Mouse (Mus musculus) midbrain, embryonic 12.5 days (tissue): ENCODE data around the gene Vgll4. TPM values are rescaled to one million over a fixed set of nuclear protein-coding genes. Genes with fewer than 3 reads are reported as not detected.
A peak's percentile ranks its signal among the peaks of the same experiment; 100 is the strongest.

Source experiments
- ATAC-seq: fragments of 200-750 bp; cut with Nextera tagmentation; 2 replicates; pipeline ENCODE4 v1.8.0; 2017; ENCODE audit warnings: low read depth, moderate TSS enrichment, moderate library complexity; ENCODE audit not compliant: low FRiP score
- H3K27ac ChIP-seq: fragments of 300-500 bp; sonication (generic); replicated peaks from 2 replicates; pipeline ENCODE4 v1.5.1; 2016; ENCODE audit warnings: mild to moderate bottlenecking
- H3K27me3 ChIP-seq: fragments of 300-500 bp; sonication (generic); 2 replicates; pipeline ENCODE4 v1.6.1; 2016; ENCODE audit warnings: mild to moderate bottlenecking
- H3K36me3 ChIP-seq: fragments of 300-500 bp; sonication (generic); 2 replicates; pipeline ENCODE4 v1.6.1; 2016
- H3K4me1 ChIP-seq: fragments of 300-500 bp; sonication (generic); 2 replicates; pipeline ENCODE4 v1.6.1; 2016
- H3K4me2 ChIP-seq: fragments of 300-500 bp; sonication (generic); replicated peaks from 2 replicates; pipeline ENCODE4 v1.6.1; 2016; ENCODE audit warnings: mild to moderate bottlenecking, moderate library complexity
- H3K4me3 ChIP-seq: fragments of 300-500 bp; sonication (generic); 2 replicates; pipeline ENCODE4 v1.5.1; 2016; ENCODE audit warnings: mild to moderate bottlenecking
- H3K9ac ChIP-seq: fragments of 300-500 bp; sonication (generic); replicated peaks from 2 replicates; pipeline ENCODE4 v1.6.1; 2016; ENCODE audit warnings: mild to moderate bottlenecking, moderate library complexity
- H3K9me3 ChIP-seq: fragments of 300-500 bp; sonication (generic); 2 replicates; pipeline ENCODE4 v1.6.1; 2016; ENCODE audit warnings: mild to moderate bottlenecking
- WGBS: fragments of 180-500 bp; shearing (Covaris S2); methylation state at CpG from one replicate; pipeline ENCODE4 v1.1.7; 2016; 5-methylcytosine and 5-hydroxymethylcytosine counted together
- polyA plus RNA-seq: library from polyadenylated mRNA; unstranded; fragments of >200 nt; fragmentation: Nextera tagmentation; extraction: Ambion mirVana; gene quantifications from 2 replicates; pipeline ENCODE4 v1.2.1, GENCODE M21; 2016

Vgll4 gene
- polyA plus RNA-seq, 1 experiment from 2014 or later: 85.6 TPM

DNA sequence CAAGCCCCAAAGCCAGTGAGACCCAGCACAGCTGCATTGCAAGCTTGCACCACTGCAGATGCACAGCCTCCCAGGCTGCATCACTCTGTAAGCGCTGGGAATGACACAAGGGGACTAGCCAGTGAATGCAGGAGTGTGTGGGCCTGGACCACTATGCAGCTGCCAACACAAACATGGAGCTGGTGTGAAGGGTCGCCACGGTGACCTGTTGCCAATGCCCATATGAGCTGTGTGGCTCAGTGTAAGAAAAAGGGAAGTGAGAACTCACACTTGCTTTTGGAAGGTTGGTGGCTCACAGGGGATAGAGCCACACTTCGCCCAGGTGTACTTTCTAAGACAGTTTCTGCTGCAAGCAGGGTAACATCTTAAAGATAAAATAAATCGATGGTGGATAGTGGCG is 83.8 kb downstream of the Vgll4 start:
- ATAC-seq: no peak
- no peaks in the 10 kb centered on the region for H3K9me3 ChIP-seq
- H3K9ac ChIP-seq: no peak overlapping the region
- H3K4me2 ChIP-seq: no peak overlapping the region
- H3K27me3 ChIP-seq: no peaks in the 10 kb centered on the region
- no peak overlapping the region for H3K4me3 ChIP-seq
- WGBS: 93% methylated on average over 6 of the region's 6 CpGs
- no peak overlapping the region; the same call in 1 of the 2 replicates for H3K27ac ChIP-seq
- peaks cover 74% of the 10 kb centered on the region for H3K4me1 ChIP-seq
- peaks cover 23% of the 10 kb centered on the region for H3K36me3 ChIP-seq

DNA sequence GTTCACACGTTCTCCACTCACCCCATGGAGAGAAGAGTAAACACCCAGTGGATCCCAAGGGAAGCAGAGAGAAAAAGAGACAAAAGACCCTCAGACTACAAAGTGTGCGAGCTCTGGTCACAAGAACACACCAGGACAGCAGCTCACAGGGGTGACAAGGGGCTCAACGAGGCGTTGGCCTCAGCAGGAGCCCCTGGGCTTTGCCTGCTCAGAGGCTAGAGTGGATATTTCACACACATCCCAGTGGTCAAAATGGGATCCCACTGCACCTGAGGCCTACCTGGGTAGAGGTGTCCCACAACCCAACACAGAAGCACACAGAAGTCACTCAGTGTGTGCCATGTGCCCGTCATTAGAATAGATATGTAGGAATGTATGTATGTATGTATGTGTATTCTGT is 84.7 kb downstream of the Vgll4 start:
- H3K36me3 ChIP-seq: peaks cover 23% of the 10 kb centered on the region
- H3K4me2 ChIP-seq: no peak overlapping the region
- H3K27ac ChIP-seq: 0 out of 2 replicates have a peak overlapping the region, but pooled peaks have one; percentile 93
- peaks cover 74% of the 10 kb centered on the region for H3K4me1 ChIP-seq
- no peak overlapping the region for H3K4me3 ChIP-seq
- no peaks in the 10 kb centered on the region for H3K27me3 ChIP-seq
- ATAC-seq: no peak
- H3K9me3 ChIP-seq: no peaks in the 10 kb centered on the region
- WGBS: 78% methylated on average over 5 of the region's 5 CpGs
- H3K9ac ChIP-seq: no peak overlapping the region

DNA sequence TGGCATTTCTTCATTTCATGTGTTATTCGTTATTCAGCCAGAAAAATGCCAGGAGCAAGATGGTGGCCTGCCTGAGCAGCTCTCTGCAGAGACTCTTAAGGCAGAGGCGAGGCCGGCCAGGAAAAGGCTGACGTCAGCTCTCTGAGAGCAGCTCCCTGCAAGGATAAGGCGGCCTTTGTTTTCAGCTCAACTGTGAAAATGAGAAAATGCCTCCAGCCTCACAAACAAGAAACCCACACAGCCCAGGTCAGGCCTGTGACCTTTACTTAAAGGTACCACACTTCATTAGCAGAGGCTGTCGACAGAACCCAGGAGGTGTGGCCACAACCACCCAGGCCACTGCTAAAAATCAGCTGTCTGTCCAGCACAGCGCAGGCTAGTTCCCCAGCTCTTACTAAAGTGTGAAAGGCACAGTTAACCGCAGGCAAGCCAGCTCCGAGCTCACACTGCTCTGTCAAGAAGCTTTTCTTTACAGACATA is 86.5 kb downstream of the Vgll4 start:
- ATAC-seq: peak; percentile 88
- WGBS: under 1% methylated on average over 9 of the region's 9 CpGs
- 0 out of 2 replicates have a peak overlapping the region, but pooled peaks have one; percentile 21 for H3K9ac ChIP-seq
- no peaks in the 10 kb centered on the region for H3K9me3 ChIP-seq
- H3K36me3 ChIP-seq: peaks cover 20% of the 10 kb centered on the region
- H3K4me3 ChIP-seq: no peak overlapping the region
- H3K27ac ChIP-seq: peak overlapping the region; percentile 93
- peaks cover 77% of the 10 kb centered on the region for H3K4me1 ChIP-seq
- no peaks in the 10 kb centered on the region for H3K27me3 ChIP-seq
- peak overlapping the region; percentile 35 for H3K4me2 ChIP-seq

DNA sequence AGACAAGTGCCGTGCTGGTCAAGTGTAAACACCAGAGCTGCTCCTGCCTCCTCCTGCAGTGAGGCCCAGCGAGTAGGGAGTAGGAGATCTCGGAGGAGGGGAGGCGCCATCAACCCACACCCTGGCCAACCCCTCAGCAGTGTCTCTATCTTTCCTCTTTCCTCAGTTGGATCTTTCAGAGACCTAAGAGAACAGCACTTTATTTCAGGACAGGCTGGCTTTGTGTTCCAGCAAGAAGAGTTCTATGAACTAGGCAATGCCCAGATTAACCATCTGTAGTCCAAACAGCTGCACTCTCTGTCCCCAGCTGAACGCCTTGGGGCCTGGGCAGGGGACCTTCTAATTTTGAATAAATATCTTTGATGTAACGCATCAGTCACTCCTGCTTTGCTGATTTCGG is 87.1 kb downstream of the Vgll4 start:
- peak; percentile 35 for ATAC-seq
- Histone ChIP-seq H3K9ac (peak overlapping the region; percentile 21), H3K36me3 (peaks cover 18% of the 10 kb centered on the region), H3K27me3 (no peaks in the 10 kb centered on the region), H3K27ac (peak overlapping the region; percentile 93), H3K4me1 (peaks cover 79% of the 10 kb centered on the region), H3K4me3 (no peak overlapping the region), H3K4me2 (peak overlapping the region; percentile 35), H3K9me3 (no peaks in the 10 kb centered on the region)
- WGBS: 9% methylated on average over 7 of the region's 7 CpGs

DNA sequence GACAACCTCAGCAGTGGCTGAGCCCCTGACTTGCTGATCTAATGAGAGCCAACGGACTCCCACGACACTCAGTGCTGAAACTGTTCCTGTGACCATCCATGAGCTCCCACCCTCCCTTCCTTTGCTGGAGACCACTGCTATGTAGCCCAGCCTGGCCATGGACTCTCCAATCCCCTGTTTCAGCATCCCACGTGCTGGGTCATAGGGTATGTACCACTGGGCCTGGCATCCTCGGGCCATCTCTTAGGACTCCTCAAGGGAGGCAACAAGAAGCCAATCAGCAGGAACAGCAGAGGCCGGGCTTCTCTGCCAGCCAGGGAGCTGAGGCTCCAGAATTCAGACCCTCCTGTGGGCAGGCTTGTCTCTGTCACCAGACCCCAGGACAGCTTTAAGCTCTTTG is 87.6 kb downstream of the Vgll4 start:
- Histone ChIP-seq H3K9ac (peak overlapping the region; percentile 21), H3K36me3 (peaks cover 18% of the 10 kb centered on the region), H3K4me2 (peak overlapping the region; percentile 35), H3K4me3 (no peak overlapping the region), H3K27me3 (no peaks in the 10 kb centered on the region), H3K4me1 (peaks cover 81% of the 10 kb centered on the region), H3K27ac (peak overlapping the region; percentile 93), H3K9me3 (no peaks in the 10 kb centered on the region)
- 35% methylated on average over 5 of the region's 5 CpGs for WGBS
- ATAC-seq: no peak

DNA sequence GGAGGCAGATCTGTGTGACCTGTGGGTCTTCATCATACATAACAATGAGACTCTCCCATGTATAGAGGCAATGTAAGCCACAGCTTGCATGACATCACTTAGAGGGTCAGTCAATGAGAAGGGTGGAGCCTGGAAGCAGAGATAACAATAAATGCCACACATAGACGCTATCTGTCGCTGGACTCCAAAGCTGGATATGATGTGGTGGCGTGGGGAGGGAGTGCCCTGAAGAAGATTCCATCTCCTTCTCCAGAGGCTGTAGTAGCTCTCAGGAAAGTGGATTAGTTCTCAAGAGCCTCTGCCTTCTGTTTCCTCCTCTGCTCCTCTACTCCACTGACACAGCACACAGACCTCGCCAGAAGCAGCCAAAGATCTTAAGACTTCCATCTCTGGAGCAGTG is 89.0 kb downstream of the Vgll4 start:
- Histone ChIP-seq H3K4me2 (no peak overlapping the region), H3K27ac (peak overlapping the region; percentile 27), H3K36me3 (peaks cover 14% of the 10 kb centered on the region), H3K9me3 (no peaks in the 10 kb centered on the region), H3K4me1 (peaks cover 87% of the 10 kb centered on the region), H3K4me3 (no peak overlapping the region), H3K27me3 (no peaks in the 10 kb centered on the region), H3K9ac (no peak overlapping the region)
- WGBS: 78% methylated on average over 4 of the region's 4 CpGs
- no peak for ATAC-seq

DNA sequence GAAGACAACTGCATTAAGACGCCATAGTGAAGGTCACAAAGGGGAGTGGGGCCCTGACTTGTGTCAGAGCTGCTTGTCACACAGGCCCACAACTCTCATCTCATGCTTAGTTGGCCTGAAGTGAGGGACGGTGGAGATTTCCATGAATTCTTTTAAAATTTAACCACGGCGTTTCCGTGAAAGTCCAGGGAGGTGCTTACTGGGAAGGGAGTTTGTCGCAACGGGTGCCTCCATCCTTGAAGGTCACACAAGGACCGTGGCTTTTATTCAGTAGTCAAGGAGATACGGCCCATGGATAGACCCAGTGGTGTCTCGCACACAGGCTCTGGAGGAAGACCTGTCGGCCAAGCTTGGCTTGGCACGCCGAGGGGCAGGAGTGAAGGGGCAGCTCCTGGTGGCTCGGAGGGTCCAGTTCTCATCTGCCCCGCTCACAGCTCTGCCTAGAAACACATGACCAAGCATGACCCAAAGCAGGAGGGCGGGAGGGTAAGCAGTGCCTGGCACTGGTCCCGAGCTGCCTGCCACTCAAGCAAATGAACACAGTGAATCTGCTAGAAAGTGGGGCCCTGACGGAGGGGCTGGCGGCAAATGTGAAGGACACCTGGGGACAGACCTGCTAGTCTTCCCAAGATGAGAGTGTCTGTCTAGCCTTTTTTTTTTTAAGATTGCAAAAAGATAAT is 90.8 kb downstream of the Vgll4 start:
- 86% methylated on average over 19 of the region's 19 CpGs for whole genome bisulfite sequencing
- 0 out of 2 replicates have a peak overlapping the region, but pooled peaks have one; percentile 1 for H3K27ac ChIP-seq
- no peak for ATAC-seq
- no peaks in the 10 kb centered on the region for H3K27me3 ChIP-seq
- H3K4me3 ChIP-seq: no peak overlapping the region
- H3K4me2 ChIP-seq: no peak overlapping the region
- peaks cover 98% of the 10 kb centered on the region for H3K4me1 ChIP-seq
- peaks cover under 1% of the 10 kb centered on the region; the same call in 1 of the 2 replicates for H3K36me3 ChIP-seq
- H3K9ac ChIP-seq: 0 out of 2 replicates have a peak overlapping the region, but pooled peaks have one; percentile 2
- H3K9me3 ChIP-seq: no peaks in the 10 kb centered on the region

DNA sequence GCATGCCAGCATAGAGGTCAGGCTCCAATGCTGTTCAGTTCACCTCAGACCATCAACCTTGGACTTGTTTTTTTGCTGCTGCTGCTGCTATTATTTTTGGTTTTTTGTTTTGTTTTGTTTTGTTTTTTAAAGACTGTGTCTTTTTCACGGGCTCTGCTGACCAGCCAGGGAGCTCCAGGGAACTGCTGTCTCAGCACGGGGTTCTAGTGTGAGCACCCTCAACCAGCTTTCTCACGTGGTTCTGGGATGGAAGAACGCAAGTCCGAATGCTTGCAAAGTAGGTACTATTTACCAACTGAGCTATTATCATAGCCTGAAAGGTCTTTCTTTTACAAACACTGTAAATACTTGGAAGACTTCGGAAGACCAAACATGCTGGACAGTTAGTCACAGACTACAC is 93.2 kb downstream of the Vgll4 start:
- H3K4me2 ChIP-seq: no peak overlapping the region
- WGBS: 73% methylated on average over 6 of the region's 6 CpGs
- no peak for ATAC-seq
- no peaks in the 10 kb centered on the region for H3K27me3 ChIP-seq
- H3K36me3 ChIP-seq: no peaks in the 10 kb centered on the region
- peak overlapping the region; percentile 90 for H3K27ac ChIP-seq
- no peaks in the 10 kb centered on the region for H3K9me3 ChIP-seq
- peak overlapping the region; percentile 11; the same call in 1 of the 2 replicates for H3K9ac ChIP-seq
- H3K4me1 ChIP-seq: peaks cover 89% of the 10 kb centered on the region
- no peak overlapping the region for H3K4me3 ChIP-seq

DNA sequence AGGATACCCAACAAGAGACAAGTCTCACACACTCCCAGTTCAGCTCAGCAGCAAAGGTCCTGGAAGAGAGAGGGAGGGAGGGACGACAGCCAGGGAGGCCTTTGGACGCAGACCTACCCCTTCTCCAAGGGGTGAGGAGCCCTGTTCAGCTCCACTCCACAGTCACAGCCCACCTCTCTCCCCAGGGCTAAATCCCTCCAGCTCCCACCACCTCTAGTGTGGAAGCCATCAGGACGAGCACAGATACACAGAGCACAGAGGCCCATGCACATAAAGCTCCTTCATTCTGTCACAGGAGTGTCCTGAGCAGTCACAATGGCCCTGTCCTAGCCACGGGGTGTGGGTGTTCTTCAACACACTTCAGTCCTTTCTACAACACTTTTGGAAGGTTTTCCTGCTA is 93.8 kb downstream of the Vgll4 start:
- 20% methylated on average over 4 of the region's 4 CpGs for WGBS
- Histone ChIP-seq H3K27me3 (no peaks in the 10 kb centered on the region), H3K27ac (peak overlapping the region; percentile 90), H3K9me3 (no peaks in the 10 kb centered on the region), H3K36me3 (peaks cover 5% of the 10 kb centered on the region; the same call in 1 of the 2 replicates), H3K4me1 (peaks cover 87% of the 10 kb centered on the region), H3K9ac (peak overlapping the region; percentile 43; the same call in 1 of the 2 replicates), H3K4me3 (no peak overlapping the region), H3K4me2 (no peak overlapping the region)
- no peak for ATAC-seq

DNA sequence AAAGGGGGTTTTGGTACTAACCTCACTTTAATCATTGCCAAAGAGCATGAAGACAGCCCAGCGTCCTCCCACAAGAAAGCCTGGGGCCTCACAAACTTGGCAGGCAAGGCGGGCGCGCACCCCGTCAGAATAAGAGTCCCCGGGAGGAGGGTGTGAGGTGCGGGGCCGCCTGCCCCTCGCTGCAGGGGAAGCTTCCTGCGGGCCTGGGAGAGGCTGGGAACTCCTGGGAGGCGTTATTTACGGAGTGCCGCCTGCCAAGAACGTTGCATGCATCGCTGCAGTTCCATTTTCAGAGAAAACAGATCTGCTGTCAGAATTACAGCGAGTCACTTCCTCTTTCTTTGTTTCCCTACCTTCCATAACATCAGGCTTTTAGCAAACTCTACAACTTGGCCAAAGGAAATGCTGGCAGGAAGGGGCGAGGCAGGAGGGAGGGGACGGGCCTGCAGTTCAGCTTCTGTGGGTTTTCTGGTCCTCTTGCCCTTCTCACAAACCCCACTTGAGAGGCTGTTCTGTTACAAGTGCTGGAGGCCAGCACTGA is 94.7 kb downstream of the Vgll4 start:
- H3K4me1 ChIP-seq: peaks cover 87% of the 10 kb centered on the region

DNA sequence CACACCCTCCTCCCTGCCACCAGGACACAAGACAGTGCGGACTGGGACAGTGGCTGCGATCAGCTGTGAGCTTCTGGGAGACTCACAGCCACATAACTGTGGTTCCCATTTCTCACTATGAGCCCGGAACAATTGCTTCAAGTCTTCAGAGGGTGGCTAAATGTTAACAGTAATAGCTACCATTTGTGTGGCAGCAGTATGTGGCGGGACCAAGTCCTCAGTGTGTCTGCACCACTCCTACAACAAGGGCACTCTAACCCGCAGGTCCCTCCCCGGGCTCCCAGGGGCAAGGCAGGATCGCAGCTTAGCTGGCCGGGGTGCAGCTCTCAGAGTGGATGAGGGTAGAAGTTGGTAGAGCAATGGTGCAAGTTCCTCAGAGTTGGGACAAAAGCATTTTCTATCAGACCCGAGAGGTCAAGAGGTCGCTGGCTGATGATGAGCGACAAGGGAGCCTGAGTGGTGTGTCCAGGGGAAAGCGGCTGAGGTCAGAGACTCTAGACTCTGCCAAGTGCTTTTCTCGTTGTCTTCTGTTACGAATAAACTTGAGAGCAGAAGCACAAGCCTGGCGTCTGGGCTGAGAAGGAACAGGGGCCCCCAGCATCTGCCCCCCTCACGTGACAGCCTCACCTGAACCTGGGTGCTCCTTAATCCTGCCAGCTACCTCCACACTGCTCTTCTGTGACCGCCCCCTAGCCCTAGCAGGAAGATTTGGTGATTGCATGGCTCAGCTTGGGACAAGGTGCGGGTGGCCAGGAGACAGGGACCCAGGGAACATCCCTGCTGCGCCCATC is 95.5 kb downstream of the Vgll4 start:
- peak overlapping the region; percentile 90 for H3K27ac ChIP-seq
- no peaks in the 10 kb centered on the region for H3K27me3 ChIP-seq
- peaks cover 10% of the 10 kb centered on the region; the same call in 1 of the 2 replicates for H3K36me3 ChIP-seq
- peak; percentile 66 for ATAC-seq
- WGBS: 8% methylated on average over 19 of the region's 19 CpGs
- no peaks in the 10 kb centered on the region for H3K9me3 ChIP-seq
- peaks cover 87% of the 10 kb centered on the region for H3K4me1 ChIP-seq
- H3K4me2 ChIP-seq: peak overlapping the region; percentile 77
- H3K4me3 ChIP-seq: peak overlapping the region; percentile 46
- H3K9ac ChIP-seq: peak overlapping the region; percentile 69

More for the DNA sequence above, 94.7 kb downstream of the Vgll4 start:
- Histone ChIP-seq H3K36me3 (peaks cover 10% of the 10 kb centered on the region; the same call in 1 of the 2 replicates), H3K9me3 (no peaks in the 10 kb centered on the region), H3K4me3 (peak overlapping the region; percentile 46), H3K27ac (peak overlapping the region; percentile 90), H3K4me2 (peak overlapping the region; percentile 77), H3K27me3 (no peaks in the 10 kb centered on the region), H3K9ac (peak overlapping the region; percentile 69)
- ATAC-seq: peak; percentile 78
- WGBS: under 1% methylated on average over 18 of the region's 18 CpGs

DNA sequence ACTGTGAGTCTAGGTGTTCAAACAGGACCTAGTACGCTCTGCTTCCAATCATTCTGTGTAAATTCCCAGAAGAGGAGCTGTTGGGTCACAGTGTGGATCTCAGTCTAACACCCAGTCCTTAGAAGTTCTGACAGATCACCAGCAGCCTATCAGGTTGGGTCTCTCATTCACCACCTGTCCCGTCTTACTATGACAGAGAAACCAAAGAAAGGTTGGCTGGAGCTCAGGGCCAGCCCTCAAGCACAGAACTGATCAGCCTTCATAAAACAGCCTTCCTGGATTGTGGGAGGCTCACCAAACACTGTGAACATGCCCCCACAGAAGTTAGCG is 96.0 kb downstream of the Vgll4 start:
- ATAC-seq: no peak
- H3K9ac ChIP-seq: peak overlapping the region; percentile 69
- H3K36me3 ChIP-seq: peaks cover 10% of the 10 kb centered on the region; the same call in 1 of the 2 replicates
- peak overlapping the region; percentile 46 for H3K4me3 ChIP-seq
- H3K4me1 ChIP-seq: peaks cover 87% of the 10 kb centered on the region
- H3K27me3 ChIP-seq: no peaks in the 10 kb centered on the region
- H3K9me3 ChIP-seq: no peaks in the 10 kb centered on the region
- peak overlapping the region; percentile 90 for H3K27ac ChIP-seq
- 71% methylated on average over 3 of the region's 3 CpGs for WGBS
- peak overlapping the region; percentile 77 for H3K4me2 ChIP-seq
